In the genomic region with DNA sequence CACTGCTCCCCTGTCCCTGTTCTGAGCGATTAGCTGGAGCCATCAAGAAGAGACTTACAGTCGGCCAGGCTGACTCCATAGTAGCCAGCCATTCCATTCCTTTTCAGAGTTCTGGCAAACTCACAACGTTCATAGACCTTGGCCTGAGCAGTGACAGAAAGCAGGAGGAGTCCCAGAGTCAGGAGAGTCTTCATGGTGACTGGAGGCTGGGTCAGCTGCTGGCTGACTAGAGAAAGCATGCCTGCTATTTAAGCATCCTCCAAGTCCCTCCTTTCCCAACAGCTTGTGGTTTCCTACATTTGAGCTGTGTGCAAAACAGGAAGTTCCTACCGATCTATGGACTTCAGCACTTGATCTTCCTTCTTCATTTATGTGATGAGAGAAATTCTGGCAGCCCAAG, we compare ENCODE assay signal across 8 mouse cellular contexts. TPM values are rescaled to one million over a fixed set of nuclear protein-coding genes. Genes with fewer than 3 reads are reported as not detected.
A peak's percentile ranks its signal among the peaks of the same experiment; 100 is the strongest.
DNase-seq lines count a peak whose midpoint lies in the region; ATAC-seq and TF ChIP-seq lines count a peak whose summit lies in the region.

Gene Lyz2 (minus strand): TSS at position 273 of the 400 bp plus-strand sequence.

- WGBS in forebrain, embryonic 10.5 days, result 77% methylated on average over 4 of the region's 4 CpGs
- whole genome bisulfite sequencing in forebrain, embryonic 12.5 days, result 73% methylated on average over 4 of the region's 4 CpGs
- 76% methylated on average over 4 of the region's 4 CpGs for WGBS in hindbrain, embryonic 13.5 days
- WGBS in liver, embryonic 14.5 days (ENCODE audit: insufficient replicate concordance), result 9% methylated on average over 4 of the region's 4 CpGs
- 65% methylated on average over 4 of the region's 4 CpGs for WGBS in neural tube, embryonic 13.5 days

- no peak for TF ChIP-seq EP300 in liver, embryonic 14.5 days (IDR thresholded peaks at IDR 0.05; ENCODE audit: low read depth)

- H3K9ac ChIP-seq in forebrain, embryonic 12.5 days, result no peak within 1 kb of the TSS
- H3K9ac ChIP-seq in hindbrain, embryonic 13.5 days, result no peak within 1 kb of the TSS
- H3K9ac ChIP-seq in liver, embryonic 14.5 days (replicated peaks), result no peak within 1 kb of the TSS
- no peak within 1 kb of the TSS for H3K9ac ChIP-seq in neural tube, embryonic 13.5 days

- no peak within 1 kb of the TSS for H3K27ac ChIP-seq in forebrain, embryonic 10.5 days
- no peak within 1 kb of the TSS for H3K27ac ChIP-seq in forebrain, embryonic 12.5 days
- no peak within 1 kb of the TSS for H3K27ac ChIP-seq in hindbrain, embryonic 13.5 days
- H3K27ac ChIP-seq in liver, embryonic 14.5 days, result no peak within 1 kb of the TSS
- H3K27ac ChIP-seq in neural tube, embryonic 13.5 days (replicated peaks), result no peak within 1 kb of the TSS

- ATAC-seq in forebrain, embryonic 12.5 days (ENCODE audit: low FRiP score), result no peak
- no peak for ATAC-seq in hindbrain, embryonic 13.5 days (ENCODE audit: low FRiP score)
- no peak for ATAC-seq in liver, embryonic 14.5 days (ENCODE audit: insufficient read depth)
- no peak for ATAC-seq in neural tube, embryonic 13.5 days (ENCODE audit: low read depth)

- no peak within 1 kb of the TSS for H3K4me3 ChIP-seq in forebrain, embryonic 10.5 days
- no peak within 1 kb of the TSS for H3K4me3 ChIP-seq in forebrain, embryonic 12.5 days (replicated peaks)
- no peak within 1 kb of the TSS for H3K4me3 ChIP-seq in hindbrain, embryonic 13.5 days
- peak within 1 kb of the TSS; percentile 11 to 21; a peak in 2 of 4 replicates for H3K4me3 ChIP-seq in liver, embryonic 14.5 days (ENCODE audit: insufficient read depth in 1 of 2, low read depth in 2 of 2, low read length in 2 of 2)
- no peak within 1 kb of the TSS for H3K4me3 ChIP-seq in neural tube, embryonic 13.5 days

- H3K9me3 ChIP-seq in forebrain, embryonic 10.5 days, result no peaks in the 10 kb centered on the region
- no peaks in the 10 kb centered on the region for H3K9me3 ChIP-seq in forebrain, embryonic 12.5 days
- no peaks in the 10 kb centered on the region for H3K9me3 ChIP-seq in hindbrain, embryonic 13.5 days
- no peaks in the 10 kb centered on the region for H3K9me3 ChIP-seq in liver, embryonic 14.5 days (ENCODE audit: control insufficient read depth, low read length)
- no peaks in the 10 kb centered on the region for H3K9me3 ChIP-seq in neural tube, embryonic 13.5 days

- no peaks in the 10 kb centered on the region for H3K4me1 ChIP-seq in forebrain, embryonic 10.5 days
- no peaks in the 10 kb centered on the region for H3K4me1 ChIP-seq in forebrain, embryonic 12.5 days
- H3K4me1 ChIP-seq in hindbrain, embryonic 13.5 days (replicated peaks), result no peaks in the 10 kb centered on the region
- peaks cover 0 to 5% of the 10 kb centered on the region in 2 experiments; a peak in 1 of 4 replicates for H3K4me1 ChIP-seq in liver, embryonic 14.5 days (replicated peaks; ENCODE audit: control insufficient read depth in 2 of 2, insufficient read depth in 2 of 2, low read length in 1 of 2)
- H3K4me1 ChIP-seq in neural tube, embryonic 13.5 days (replicated peaks), result no peaks in the 10 kb centered on the region

- TF ChIP-seq CTCF in liver, embryonic 14.5 days (IDR thresholded peaks at IDR 0.05; ENCODE audit: low read depth), result no peak

- no peak within 1 kb of the TSS for H3K4me2 ChIP-seq in forebrain, embryonic 12.5 days
- no peak within 1 kb of the TSS for H3K4me2 ChIP-seq in hindbrain, embryonic 13.5 days
- peak within 1 kb of the TSS; percentile 4 for H3K4me2 ChIP-seq in liver, embryonic 14.5 days (ENCODE audit: low read depth)
- no peak within 1 kb of the TSS for H3K4me2 ChIP-seq in neural tube, embryonic 13.5 days

- no peaks in the 10 kb centered on the region for H3K36me3 ChIP-seq in forebrain, embryonic 10.5 days (replicated peaks)
- no peaks in the 10 kb centered on the region for H3K36me3 ChIP-seq in forebrain, embryonic 12.5 days (replicated peaks)
- H3K36me3 ChIP-seq in hindbrain, embryonic 13.5 days, result no peaks in the 10 kb centered on the region
- no peaks in the 10 kb centered on the region for H3K36me3 ChIP-seq in liver, embryonic 14.5 days (replicated peaks; ENCODE audit: control insufficient read depth, insufficient read depth, low read depth)
- H3K36me3 ChIP-seq in neural tube, embryonic 13.5 days, result no peaks in the 10 kb centered on the region

- no peaks in the 10 kb centered on the region for H3K27me3 ChIP-seq in forebrain, embryonic 10.5 days (ENCODE audit: poor library complexity, severe bottlenecking)
- no peaks in the 10 kb centered on the region for H3K27me3 ChIP-seq in forebrain, embryonic 12.5 days
- H3K27me3 ChIP-seq in hindbrain, embryonic 13.5 days, result no peaks in the 10 kb centered on the region
- no peaks in the 10 kb centered on the region for H3K27me3 ChIP-seq in liver, embryonic 14.5 days (ENCODE audit: control insufficient read depth, insufficient read depth, low read length)
- H3K27me3 ChIP-seq in neural tube, embryonic 13.5 days, result no peaks in the 10 kb centered on the region

- no peak for DNase-seq in forebrain, embryonic 10.5 days (ENCODE audit: extremely low spot score, low spot score)
- DNase-seq in adrenal gland, postnatal 10 days, result peak; percentile 6
- DNase-seq in gastrocnemius, postnatal 10 days, result no peak
- DNase-seq in liver, embryonic 14.5 days (ENCODE audit: low read depth in 3 of 3, low spot score in 3 of 3), result no peak
- DNase-seq in ovary, postnatal 10 days (ENCODE audit: low spot score), result no peak

RNA-seq across cellular contexts. Expression of gene Lyz2, which starts in this region (rescaled TPM):
- 8.4 and 10.0 TPM in 2 replicates for polyA plus RNA-seq in forebrain, embryonic 10.5 days (2016; fragmentation: Nextera tagmentation; extraction: Ambion mirVana)
- 7.7 and 9.1 TPM in 2 replicates for polyA plus RNA-seq in forebrain, embryonic 12.5 days (2016; fragmentation: Nextera tagmentation; extraction: Ambion mirVana)
- 100 to 1,000 TPM; 106 to 122 TPM for total RNA-seq in adrenal gland, postnatal 10 days (2021)
- total RNA-seq in gastrocnemius, postnatal 10 days (2021), result 10 to 100 TPM; 34.9 to 50.6 TPM
- 25.9 and 29.3 TPM in 2 replicates for polyA plus RNA-seq in hindbrain, embryonic 13.5 days (2015; fragmentation: Nextera tagmentation; extraction: Ambion mirVana)
- polyA plus RNA-seq in liver, embryonic 14.5 days (2012; rRNA removed), result 93.4 and 95.5 TPM in 2 replicates
- polyA plus RNA-seq in liver, embryonic 14.5 days (2014; fragmentation: Nextera tagmentation; extraction: Ambion mirVana), result 255 and 323 TPM in 2 replicates
- 26.1 and 32.5 TPM in 2 replicates for polyA plus RNA-seq in neural tube, embryonic 13.5 days (2015; fragmentation: Nextera tagmentation; extraction: Ambion mirVana)

Comparison
In these comparisons a context has a peak if more than half of its experiments do, and no peak if none do; other contexts are left out.
1. H3K4me3 ChIP-seq: peak in liver, embryonic 14.5 days (2 of 2); none in forebrain, embryonic 10.5 days (single experiment), forebrain, embryonic 12.5 days (single experiment), hindbrain, embryonic 13.5 days (single experiment) and neural tube, embryonic 13.5 days (single experiment).